Mouse (Mus musculus): ENCODE data around the gene Tnk2. TPM values are rescaled to one million over a fixed set of nuclear protein-coding genes. Genes with fewer than 3 reads are reported as not detected.

The Tnk2 gene
- 99.8 and 173 TPM in 2 replicates for polyA plus RNA-seq (2012; rRNA removed; ENCODE audit: low replicate concordance)

GRCm38 (mm10) chr16:32643661-32644061 lies at the start of gene Tnk2:
Gene Tnk2 (plus strand): TSS chr16:32643874.

GRCm38 (mm10) chr16:32608712-32609400 lies 34.8 kb upstream of the Tnk2 start, which contains the start of gene Tfrc:
Gene Tfrc (plus strand): TSS chr16:32608920.

Other genes starting within 250 kb of the Tnk2 start
- 0.59 TPM in 1 of 2 replicates, not detected in the other for gene Tm4sf19, start 243.4 kb upstream of the Tnk2 start, polyA plus RNA-seq (2012; rRNA removed; ENCODE audit: low replicate concordance)
- 0.39 and 2.7 TPM in 2 replicates for gene Tctex1d2, start 224.2 kb upstream of the Tnk2 start, polyA plus RNA-seq (2012; rRNA removed; ENCODE audit: low replicate concordance)
- 43.6 and 55.6 TPM in 2 replicates for gene Pcyt1a, start 213.0 kb upstream of the Tnk2 start, polyA plus RNA-seq (2012; rRNA removed; ENCODE audit: low replicate concordance)
- gene Slc51a, start 156.0 kb upstream of the Tnk2 start, polyA plus RNA-seq (2012; rRNA removed; ENCODE audit: low replicate concordance) = 143 and 387 TPM in 2 replicates
- gene Zdhhc19, start 147.6 kb upstream of the Tnk2 start, polyA plus RNA-seq (2012; rRNA removed; ENCODE audit: low replicate concordance) = 0.81 and 1.1 TPM in 2 replicates
- 2.2 and 3.5 TPM in 2 replicates for gene Tfrc, start 35.0 kb upstream of the Tnk2 start, polyA plus RNA-seq (2012; rRNA removed; ENCODE audit: low replicate concordance)
- 20.8 and 41.7 TPM in 2 replicates for gene Muc4, start 92.0 kb downstream of the Tnk2 start, polyA plus RNA-seq (2012; rRNA removed; ENCODE audit: low replicate concordance)
- gene Muc20, start 153.6 kb downstream of the Tnk2 start, polyA plus RNA-seq (2012; rRNA removed; ENCODE audit: low replicate concordance) = 0.13 and 1.4 TPM in 2 replicates
- gene Smbd1, start 166.6 kb downstream of the Tnk2 start, polyA plus RNA-seq (2012; rRNA removed; ENCODE audit: low replicate concordance) = 4.6 and 5.2 TPM in 2 replicates
- 0.44 and 0.81 TPM in 2 replicates for gene Fyttd1, start 233.6 kb downstream of the Tnk2 start, polyA plus RNA-seq (2012; rRNA removed; ENCODE audit: low replicate concordance)
- gene Rubcn, start 233.9 kb downstream of the Tnk2 start, polyA plus RNA-seq (2012; rRNA removed; ENCODE audit: low replicate concordance) = 25.5 and 28.2 TPM in 2 replicates

Measured in duodenum, adult 2 months (tissue).